ENCODE assay signal across 13 mouse cellular contexts in the genomic region with DNA sequence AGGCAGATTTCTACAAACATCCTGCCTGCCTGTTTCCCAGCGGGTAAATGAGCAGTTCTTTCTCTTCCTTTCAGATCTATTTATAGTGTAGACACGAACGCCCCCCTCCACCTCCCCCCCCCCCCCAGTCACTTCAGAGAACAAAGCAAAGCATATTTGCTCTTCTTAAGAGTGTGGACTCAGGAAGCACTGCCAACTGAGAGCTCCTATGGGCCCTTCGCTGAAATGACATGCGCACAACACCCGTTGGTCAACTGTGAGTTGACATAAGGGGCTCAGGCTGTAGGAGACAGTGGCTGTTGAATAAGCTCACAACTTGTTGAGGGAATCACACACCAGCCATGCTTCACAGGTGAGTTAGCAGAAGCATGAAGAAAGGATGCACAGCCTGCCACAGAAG.
A peak's percentile ranks its signal among the peaks of the same experiment; 100 is the strongest.
DNase-seq lines count a peak whose midpoint lies in the region; ATAC-seq and TF ChIP-seq lines count a peak whose summit lies in the region.
"Had no signal": no experiment of that assay in that cellular context is flagged by ENCODE, and none has a peak within 500 bp of the region (broad histone marks: within the 10 kb centered on the region; RNA-seq: fewer than 3 reads in every experiment).

No protein-coding gene starts in this region.

- H3K4me2 ChIP-seq in forebrain, embryonic 12.5 days, result no peak overlapping the region
- H3K4me2 ChIP-seq in forebrain, embryonic 13.5 days, result no peak overlapping the region
- no peak overlapping the region for H3K4me2 ChIP-seq in midbrain, embryonic 14.5 days (ENCODE audit: low read length)
- no peak overlapping the region for H3K4me2 ChIP-seq in stomach, postnatal 0 days (replicated peaks; ENCODE audit: low read depth)
- H3K4me2 ChIP-seq: limb, embryonic 15.5 days; midbrain, embryonic 12.5 days had no signal

- no peak overlapping the region for H3K9ac ChIP-seq in forebrain, embryonic 12.5 days
- no peak overlapping the region for H3K9ac ChIP-seq in forebrain, embryonic 13.5 days
- no peak overlapping the region for H3K9ac ChIP-seq in midbrain, embryonic 14.5 days (replicated peaks; ENCODE audit: low read length)
- no peak overlapping the region for H3K9ac ChIP-seq in stomach, postnatal 0 days (ENCODE audit: low read length)
- H3K9ac ChIP-seq: limb, embryonic 15.5 days; liver, postnatal 0 days; midbrain, embryonic 12.5 days had no signal

- no peak for TF ChIP-seq EP300 in stomach, postnatal 0 days (optimal IDR thresholded peaks at IDR 0.05)

- WGBS in forebrain, embryonic 12.5 days, result 43% methylated on average over 6 of the region's 6 CpGs
- 41% methylated on average over 6 of the region's 6 CpGs for WGBS in forebrain, embryonic 13.5 days
- 53% methylated on average over 6 of the region's 6 CpGs for WGBS in midbrain, embryonic 10.5 days
- 40% methylated on average over 6 of the region's 6 CpGs for WGBS in midbrain, embryonic 14.5 days
- WGBS in stomach, postnatal 0 days, result 29% methylated on average over 6 of the region's 6 CpGs

- H3K4me1 ChIP-seq in forebrain, embryonic 12.5 days, result peaks cover 39% of the 10 kb centered on the region
- peaks cover 35% of the 10 kb centered on the region for H3K4me1 ChIP-seq in forebrain, embryonic 13.5 days
- H3K4me1 ChIP-seq in midbrain, embryonic 10.5 days, result peaks cover 66% of the 10 kb centered on the region
- peaks cover 30% of the 10 kb centered on the region for H3K4me1 ChIP-seq in midbrain, embryonic 14.5 days (ENCODE audit: control insufficient read depth, insufficient read depth, low read length)
- no peaks in the 10 kb centered on the region for H3K4me1 ChIP-seq in stomach, postnatal 0 days (replicated peaks; ENCODE audit: control insufficient read depth, insufficient read depth)
- H3K4me1 ChIP-seq: limb, embryonic 15.5 days had no signal

- 0 out of 2 replicates have a peak, but pooled peaks have one; percentile 7 for ATAC-seq in forebrain, embryonic 12.5 days (ENCODE audit: low FRiP score)
- no peak for ATAC-seq in forebrain, embryonic 13.5 days
- no peak for ATAC-seq in midbrain, embryonic 14.5 days (ENCODE audit: low FRiP score, low TSS enrichment)
- ATAC-seq in stomach, postnatal 0 days (ENCODE audit: low FRiP score, low TSS enrichment), result peak; percentile 63; the same call in 1 of the 2 replicates
- ATAC-seq: liver, postnatal 0 days had no signal

- H3K27me3 ChIP-seq in forebrain, embryonic 12.5 days, result peaks cover 33% of the 10 kb centered on the region
- H3K27me3 ChIP-seq in forebrain, embryonic 13.5 days, result 0 out of 2 replicates have a peak, but pooled peaks cover 3% of the 10 kb centered on the region
- H3K27me3 ChIP-seq in midbrain, embryonic 10.5 days (ENCODE audit: low read depth, poor library complexity, severe bottlenecking), result peaks cover 80% of the 10 kb centered on the region
- peaks cover 21% of the 10 kb centered on the region for H3K27me3 ChIP-seq in midbrain, embryonic 14.5 days (ENCODE audit: control insufficient read depth, insufficient read depth, low read length)
- H3K27me3 ChIP-seq in stomach, postnatal 0 days (ENCODE audit: control insufficient read depth, insufficient read depth, low read length), result no peaks in the 10 kb centered on the region
- H3K27me3 ChIP-seq: CH12.LX; limb, embryonic 15.5 days had no signal

- H3K4me3 ChIP-seq in forebrain, embryonic 12.5 days (replicated peaks), result no peak overlapping the region
- H3K4me3 ChIP-seq in forebrain, embryonic 13.5 days, result no peak overlapping the region
- H3K4me3 ChIP-seq in midbrain, embryonic 10.5 days, result no peak overlapping the region
- no peak overlapping the region for H3K4me3 ChIP-seq in midbrain, embryonic 14.5 days (replicated peaks; ENCODE audit: low read depth, low read length)
- no peak overlapping the region for H3K4me3 ChIP-seq in stomach, postnatal 0 days (ENCODE audit: low read depth, low read length)
- H3K4me3 ChIP-seq: limb, embryonic 15.5 days; midbrain, embryonic 12.5 days had no signal

- no peak overlapping the region for H3K27ac ChIP-seq in forebrain, embryonic 12.5 days
- H3K27ac ChIP-seq in forebrain, embryonic 13.5 days, result no peak overlapping the region
- peak overlapping the region; percentile 42 for H3K27ac ChIP-seq in midbrain, embryonic 10.5 days (replicated peaks)
- no peak overlapping the region for H3K27ac ChIP-seq in midbrain, embryonic 14.5 days (replicated peaks; ENCODE audit: low read depth, low read length)
- no peak overlapping the region for H3K27ac ChIP-seq in stomach, postnatal 0 days (replicated peaks)
- H3K27ac ChIP-seq: limb, embryonic 15.5 days; midbrain, embryonic 12.5 days had no signal

- no peak for TF ChIP-seq CTCF in stomach, postnatal 0 days (IDR thresholded peaks at IDR 0.05; ENCODE audit: low read depth)

- H3K9me3 ChIP-seq in forebrain, embryonic 12.5 days, result no peaks in the 10 kb centered on the region
- H3K9me3 ChIP-seq in forebrain, embryonic 13.5 days (replicated peaks), result no peaks in the 10 kb centered on the region
- no peaks in the 10 kb centered on the region for H3K9me3 ChIP-seq in midbrain, embryonic 10.5 days (replicated peaks)
- H3K9me3 ChIP-seq in midbrain, embryonic 14.5 days (ENCODE audit: control insufficient read depth, low read length), result no peaks in the 10 kb centered on the region
- H3K9me3 ChIP-seq in stomach, postnatal 0 days (ENCODE audit: control insufficient read depth, low read length), result no peaks in the 10 kb centered on the region
- H3K9me3 ChIP-seq: limb, embryonic 15.5 days; midbrain, embryonic 12.5 days had no signal

- no peaks in the 10 kb centered on the region for H3K36me3 ChIP-seq in forebrain, embryonic 12.5 days (replicated peaks)
- no peaks in the 10 kb centered on the region for H3K36me3 ChIP-seq in forebrain, embryonic 13.5 days (ENCODE audit: poor library complexity, severe bottlenecking)
- H3K36me3 ChIP-seq in midbrain, embryonic 10.5 days, result no peaks in the 10 kb centered on the region
- H3K36me3 ChIP-seq in midbrain, embryonic 14.5 days (ENCODE audit: control insufficient read depth, insufficient read depth, low read length), result no peaks in the 10 kb centered on the region
- H3K36me3 ChIP-seq in stomach, postnatal 0 days (ENCODE audit: control insufficient read depth, insufficient read depth, low read length), result no peaks in the 10 kb centered on the region
- H3K36me3 ChIP-seq: limb, embryonic 15.5 days; midbrain, embryonic 12.5 days had no signal

- DNase-seq in midbrain, embryonic 10.5 days (ENCODE audit: low spot score), result no peak
- DNase-seq in midbrain, embryonic 14.5 days, result no peak
- peak; percentile 70 for DNase-seq in lung, postnatal 10 days
- peak; percentile 53 for DNase-seq in stomach, postnatal 0 days (ENCODE audit: low spot score)
- no peak for DNase-seq in cerebellum, adult 9-10 months
- DNase-seq in spleen, postnatal 10 days (ENCODE audit: low spot score in 2 of 2), result no peak
- DNase-seq: gastrocnemius, postnatal 25 days had no signal

Comparison
In these comparisons a context has a peak if more than half of its experiments do, and no peak if none do; other contexts are left out.
1. ATAC-seq: peak in forebrain, embryonic 12.5 days (single experiment) and stomach, postnatal 0 days (single experiment); none in forebrain, embryonic 13.5 days (single experiment) and midbrain, embryonic 14.5 days (single experiment).
2. DNase-seq: peak in lung, postnatal 10 days (single experiment) and stomach, postnatal 0 days (single experiment); none in midbrain, embryonic 10.5 days (single experiment), midbrain, embryonic 14.5 days (single experiment), cerebellum, adult 9-10 months (single experiment) and spleen, postnatal 10 days (0 of 2).